Mouse (Mus musculus): Measurements from ENCODE around the gene Nxn. TPM values are rescaled to one million over a fixed set of nuclear protein-coding genes. Genes with fewer than 3 reads are reported as not detected.

Gene Nxn
- polyA plus RNA-seq, 1 experiment from 2014 or later = 46.6 TPM

GRCm38 (mm10) chr11:76418423-76418822 is 19.5 kb upstream of the Nxn start:
- WGBS = 89% methylated on average over 8 of the region's 8 CpGs
- Histone ChIP-seq H3K9me3 (no peaks in the 10 kb centered on the region), H3K27ac (no peak overlapping the region), H3K4me1 (replicated peaks) (0 out of 2 replicates have a peak, but pooled peaks cover 6% of the 10 kb centered on the region), H3K36me3 (peaks cover 96% of the 10 kb centered on the region), H3K27me3 (ENCODE audit: insufficient read depth, poor library complexity, severe bottlenecking) (no peaks in the 10 kb centered on the region), H3K4me3 (no peak overlapping the region)
- DNase-seq (ENCODE audit: low spot score) = no peak

- Histone ChIP-seq H3K9me3 (no peaks in the 10 kb centered on the region), H3K36me3 (peaks cover 97% of the 10 kb centered on the region), H3K27ac (no peak overlapping the region), H3K27me3 (ENCODE audit: insufficient read depth, poor library complexity, severe bottlenecking) (no peaks in the 10 kb centered on the region), H3K4me1 (replicated peaks) (0 out of 2 replicates have a peak, but pooled peaks cover 8% of the 10 kb centered on the region), H3K4me3 (no peak overlapping the region)
- WGBS = 70% methylated on average over 2 of the region's 2 CpGs
- peak; percentile 20 for DNase-seq (ENCODE audit: low spot score)
These were observed 17.0 kb upstream of the Nxn start for GRCm38 (mm10) chr11:76415985-76416384.

- Histone ChIP-seq H3K27ac (no peak overlapping the region), H3K4me1 (replicated peaks) (0 out of 2 replicates have a peak, but pooled peaks cover 8% of the 10 kb centered on the region), H3K36me3 (peaks cover 89% of the 10 kb centered on the region), H3K27me3 (ENCODE audit: insufficient read depth, poor library complexity, severe bottlenecking) (no peaks in the 10 kb centered on the region), H3K9me3 (no peaks in the 10 kb centered on the region), H3K4me3 (no peak overlapping the region)
- no peak for DNase-seq (ENCODE audit: low spot score)
- WGBS = 96% methylated on average over 4 of the region's 4 CpGs
These were observed 16.1 kb upstream of the Nxn start for GRCm38 (mm10) chr11:76415001-76415400.

- H3K4me1 ChIP-seq (replicated peaks) = peaks cover 7% of the 10 kb centered on the region
- H3K36me3 ChIP-seq = peaks cover 83% of the 10 kb centered on the region
- H3K27ac ChIP-seq = no peak overlapping the region
- no peaks in the 10 kb centered on the region for H3K9me3 ChIP-seq
- no peaks in the 10 kb centered on the region for H3K27me3 ChIP-seq (ENCODE audit: insufficient read depth, poor library complexity, severe bottlenecking)
- DNase-seq (ENCODE audit: low spot score) = no peak
- no peak overlapping the region for H3K4me3 ChIP-seq
- 85% methylated on average over 4 of the region's 4 CpGs for WGBS
These were observed 14.3 kb upstream of the Nxn start for GRCm38 (mm10) chr11:76413202-76413601.

GRCm38 (mm10) chr11:76410826-76411225 is 11.9 kb upstream of the Nxn start:
- H3K4me3 ChIP-seq = no peak overlapping the region
- H3K27me3 ChIP-seq (ENCODE audit: insufficient read depth, poor library complexity, severe bottlenecking) = no peaks in the 10 kb centered on the region
- DNase-seq (ENCODE audit: low spot score) = peak; percentile 55
- no peak overlapping the region for H3K27ac ChIP-seq
- peaks cover 19% of the 10 kb centered on the region for H3K4me1 ChIP-seq (replicated peaks)
- peaks cover 60% of the 10 kb centered on the region for H3K36me3 ChIP-seq
- 76% methylated on average over 12 of the region's 12 CpGs for WGBS
- H3K9me3 ChIP-seq = no peaks in the 10 kb centered on the region

- Histone ChIP-seq H3K4me3 (peak within 1 kb of the TSS; percentile 91), H3K4me1 (replicated peaks) (peaks cover 17% of the 10 kb centered on the region), H3K27ac (peak within 1 kb of the TSS; percentile 94), H3K27me3 (ENCODE audit: insufficient read depth, poor library complexity, severe bottlenecking) (0 out of 2 replicates have a peak, but pooled peaks cover 10% of the 10 kb centered on the region), H3K36me3 (peaks cover 21% of the 10 kb centered on the region), H3K9me3 (no peaks in the 10 kb centered on the region)
- under 1% methylated on average over 46 of the region's 46 CpGs for WGBS
- peak; percentile 98 for DNase-seq (ENCODE audit: low spot score)
These were observed 8.0 kb upstream of the Nxn start, which contains the start of gene Timm22 for GRCm38 (mm10) chr11:76406702-76407583. Timm22 (plus strand) TSS chr11:76406952.

- DNase-seq (ENCODE audit: low spot score) = no peak
- no peak overlapping the region for H3K27ac ChIP-seq
- H3K36me3 ChIP-seq = peaks cover 13% of the 10 kb centered on the region; the same call in 1 of the 2 replicates
- H3K4me3 ChIP-seq = no peak overlapping the region
- H3K27me3 ChIP-seq (ENCODE audit: insufficient read depth, poor library complexity, severe bottlenecking) = 0 out of 2 replicates have a peak, but pooled peaks cover 10% of the 10 kb centered on the region
- H3K9me3 ChIP-seq = no peaks in the 10 kb centered on the region
- H3K4me1 ChIP-seq (replicated peaks) = peaks cover 17% of the 10 kb centered on the region
- WGBS = 86% methylated on average over 5 of the region's 5 CpGs
These were observed 6.8 kb upstream of the Nxn start for GRCm38 (mm10) chr11:76405626-76406264.

GRCm38 (mm10) chr11:76405113-76405512 is 6.2 kb upstream of the Nxn start:
- 65% methylated on average over 4 of the region's 4 CpGs for WGBS
- no peaks in the 10 kb centered on the region for H3K9me3 ChIP-seq
- 0 out of 2 replicates have a peak, but pooled peaks cover 13% of the 10 kb centered on the region for H3K27me3 ChIP-seq (ENCODE audit: insufficient read depth, poor library complexity, severe bottlenecking)
- peaks cover 13% of the 10 kb centered on the region; the same call in 1 of the 2 replicates for H3K36me3 ChIP-seq
- no peak overlapping the region for H3K27ac ChIP-seq
- no peak overlapping the region for H3K4me3 ChIP-seq
- no peak for DNase-seq (ENCODE audit: low spot score)
- H3K4me1 ChIP-seq (replicated peaks) = peaks cover 17% of the 10 kb centered on the region

- Histone ChIP-seq H3K27ac (no peak overlapping the region), H3K4me1 (replicated peaks) (peaks cover 30% of the 10 kb centered on the region), H3K27me3 (ENCODE audit: insufficient read depth, poor library complexity, severe bottlenecking) (0 out of 2 replicates have a peak, but pooled peaks cover 13% of the 10 kb centered on the region), H3K9me3 (no peaks in the 10 kb centered on the region), H3K4me3 (no peak overlapping the region), H3K36me3 (no peaks in the 10 kb centered on the region)
- no peak for DNase-seq (ENCODE audit: low spot score)
- 80% methylated on average over 10 of the region's 10 CpGs for WGBS
These were observed 2.5 kb upstream of the Nxn start for GRCm38 (mm10) chr11:76401398-76401797.

- DNase-seq (ENCODE audit: low spot score) = peak; percentile 40
- H3K27ac ChIP-seq = peak overlapping the region; percentile 93; the same call in 1 of the 2 replicates
These were observed 819 bp upstream of the Nxn start for GRCm38 (mm10) chr11:76399587-76400330.

GRCm38 (mm10) chr11:76398312-76398797 is 585 bp downstream of the Nxn start:
- H3K27ac ChIP-seq = peak overlapping the region; percentile 93
- H3K9me3 ChIP-seq = no peaks in the 10 kb centered on the region
- under 1% methylated on average over 33 of the region's 33 CpGs for WGBS
- peaks cover 45% of the 10 kb centered on the region for H3K4me1 ChIP-seq (replicated peaks)
- H3K27me3 ChIP-seq (ENCODE audit: insufficient read depth, poor library complexity, severe bottlenecking) = 0 out of 2 replicates have a peak, but pooled peaks cover 3% of the 10 kb centered on the region
- peaks cover under 1% of the 10 kb centered on the region; the same call in 1 of the 2 replicates for H3K36me3 ChIP-seq
- no peak for DNase-seq (ENCODE audit: low spot score)
- H3K4me3 ChIP-seq = peak overlapping the region; percentile 69

More at GRCm38 (mm10) chr11:76399587-76400330, 819 bp upstream of the Nxn start:
- H3K4me1 ChIP-seq (replicated peaks) = peaks cover 42% of the 10 kb centered on the region
- H3K4me3 ChIP-seq = peak overlapping the region; percentile 69
- H3K27me3 ChIP-seq (ENCODE audit: insufficient read depth, poor library complexity, severe bottlenecking) = 0 out of 2 replicates have a peak, but pooled peaks cover 8% of the 10 kb centered on the region
- no peaks in the 10 kb centered on the region for H3K9me3 ChIP-seq
- 17% methylated on average over 11 of the region's 11 CpGs for WGBS
- H3K36me3 ChIP-seq = no peaks in the 10 kb centered on the region

Measured in hindbrain, embryonic 10.5 days (tissue).